ENCODE assay signal across 16 mouse cellular contexts in genomic region chr16:78626803-78627202, GRCm38 (mm10). TPM values are rescaled to one million over a fixed set of nuclear protein-coding genes. Genes with fewer than 3 reads are reported as not detected.
A peak's percentile ranks its signal among the peaks of the same experiment; 100 is the strongest.
DNase-seq lines count a peak whose midpoint lies in the region; ATAC-seq and TF ChIP-seq lines count a peak whose summit lies in the region.
"Had no signal": no experiment of that assay in that cellular context is flagged by ENCODE, and none has a peak within 500 bp of the region (broad histone marks: within the 10 kb centered on the region; RNA-seq: fewer than 3 reads in every experiment).

No protein-coding gene starts in this region.

- H3K36me3 ChIP-seq in hindbrain, postnatal 0 days (ENCODE audit: insufficient read depth, low read length): no peaks in the 10 kb centered on the region
- H3K36me3 ChIP-seq in hindbrain, embryonic 10.5 days: no peaks in the 10 kb centered on the region
- no peaks in the 10 kb centered on the region for H3K36me3 ChIP-seq in midbrain, embryonic 11.5 days (ENCODE audit: control insufficient read depth, insufficient read depth, low read length)
- no peaks in the 10 kb centered on the region for H3K36me3 ChIP-seq in midbrain, embryonic 10.5 days
- no peaks in the 10 kb centered on the region for H3K36me3 ChIP-seq in splenic B cell, adult 2 months (ENCODE audit: control insufficient read depth, insufficient read depth, low read length, poor library complexity, severe bottlenecking)
- H3K36me3 ChIP-seq: embryonic facial prominence, embryonic 12.5 days had no signal

- no peak overlapping the region for H3K4me2 ChIP-seq in hindbrain, postnatal 0 days (ENCODE audit: low read depth, low read length)
- H3K4me2 ChIP-seq in midbrain, embryonic 11.5 days: no peak overlapping the region
- H3K4me2 ChIP-seq: embryonic facial prominence, embryonic 12.5 days had no signal

- 52% methylated on average over 2 of the region's 2 CpGs for WGBS in hindbrain, postnatal 0 days
- WGBS in hindbrain, embryonic 10.5 days: 80% methylated on average over 2 of the region's 2 CpGs
- 76% methylated on average over 2 of the region's 2 CpGs for WGBS in midbrain, embryonic 11.5 days
- WGBS in midbrain, embryonic 10.5 days: 85% methylated on average over 2 of the region's 2 CpGs

- peak; percentile 48 for TF ChIP-seq CTCF in hindbrain, postnatal 0 days (IDR thresholded peaks at IDR 0.05; ENCODE audit: low read depth)

- H3K4me1 ChIP-seq in hindbrain, postnatal 0 days (ENCODE audit: insufficient read depth, low read length): no peaks in the 10 kb centered on the region
- H3K4me1 ChIP-seq in hindbrain, embryonic 10.5 days (replicated peaks): no peaks in the 10 kb centered on the region
- H3K4me1 ChIP-seq in midbrain, embryonic 11.5 days (ENCODE audit: control insufficient read depth, insufficient read depth, low read length): no peaks in the 10 kb centered on the region
- H3K4me1 ChIP-seq in midbrain, embryonic 10.5 days: no peaks in the 10 kb centered on the region
- H3K4me1 ChIP-seq: embryonic facial prominence, embryonic 12.5 days had no signal

- no peaks in the 10 kb centered on the region for H3K27me3 ChIP-seq in hindbrain, postnatal 0 days (ENCODE audit: insufficient read depth, low read length)
- no peaks in the 10 kb centered on the region for H3K27me3 ChIP-seq in hindbrain, embryonic 10.5 days (ENCODE audit: insufficient read depth, poor library complexity, severe bottlenecking)
- H3K27me3 ChIP-seq in midbrain, embryonic 11.5 days (ENCODE audit: control insufficient read depth, insufficient read depth, low read length): no peaks in the 10 kb centered on the region
- no peaks in the 10 kb centered on the region for H3K27me3 ChIP-seq in midbrain, embryonic 10.5 days (ENCODE audit: low read depth, poor library complexity, severe bottlenecking)
- no peaks in the 10 kb centered on the region for H3K27me3 ChIP-seq in splenic B cell, adult 2 months (ENCODE audit: control insufficient read depth, insufficient read depth, low read length, poor library complexity, severe bottlenecking)
- H3K27me3 ChIP-seq: embryonic facial prominence, embryonic 12.5 days had no signal

- H3K9me3 ChIP-seq in hindbrain, postnatal 0 days (ENCODE audit: low read length): no peaks in the 10 kb centered on the region
- H3K9me3 ChIP-seq in hindbrain, embryonic 10.5 days: no peaks in the 10 kb centered on the region
- H3K9me3 ChIP-seq in midbrain, embryonic 11.5 days (ENCODE audit: control insufficient read depth, low read length): no peaks in the 10 kb centered on the region
- no peaks in the 10 kb centered on the region for H3K9me3 ChIP-seq in midbrain, embryonic 10.5 days (replicated peaks)
- H3K9me3 ChIP-seq: embryonic facial prominence, embryonic 12.5 days had no signal

- H3K9ac ChIP-seq in hindbrain, postnatal 0 days (replicated peaks; ENCODE audit: low read length): no peak overlapping the region
- H3K9ac ChIP-seq in midbrain, embryonic 11.5 days (ENCODE audit: low read length): no peak overlapping the region
- H3K9ac ChIP-seq: embryonic facial prominence, embryonic 12.5 days had no signal

- ATAC-seq in hindbrain, postnatal 0 days: no peak
- ATAC-seq in midbrain, embryonic 11.5 days (ENCODE audit: low FRiP score): no peak
- ATAC-seq: forebrain, embryonic 16.5 days had no signal

- H3K4me3 ChIP-seq in hindbrain, postnatal 0 days (ENCODE audit: low read length): no peak overlapping the region
- H3K4me3 ChIP-seq in hindbrain, embryonic 10.5 days: no peak overlapping the region
- H3K4me3 ChIP-seq in midbrain, embryonic 11.5 days (ENCODE audit: low read depth, low read length): no peak overlapping the region
- H3K4me3 ChIP-seq in midbrain, embryonic 10.5 days: no peak overlapping the region
- H3K4me3 ChIP-seq: embryonic facial prominence, embryonic 12.5 days had no signal

- DNase-seq in hindbrain, postnatal 0 days (ENCODE audit: low spot score): peak; percentile 56
- no peak for DNase-seq in hindbrain, embryonic 10.5 days (ENCODE audit: low spot score)
- peak; percentile 71 for DNase-seq in midbrain, embryonic 11.5 days (ENCODE audit: low spot score, missing footprints)
- DNase-seq in midbrain, embryonic 10.5 days (ENCODE audit: low spot score): no peak
- DNase-seq in Muller cell, postnatal 12 days (ENCODE audit: inconsistent ontology term): peak; percentile 42
- peak; percentile 39 for DNase-seq in splenic B cell, adult 2 months (ENCODE audit: low read depth, low spot score)
- no peak for DNase-seq in MN1 (ENCODE audit: low spot score)
- DNase-seq in ovary, postnatal 10 days (ENCODE audit: low spot score): no peak
- DNase-seq: cerebellum, adult 9-10 months; heart, adult 18-20 months; heart, postnatal 4 days; kidney, adult 18-20 months; right cerebral cortex, postnatal 4 days; thymus, adult 2 months had no signal

- no peak overlapping the region for H3K27ac ChIP-seq in hindbrain, postnatal 0 days
- no peak overlapping the region for H3K27ac ChIP-seq in hindbrain, embryonic 10.5 days
- no peak overlapping the region for H3K27ac ChIP-seq in midbrain, embryonic 11.5 days (ENCODE audit: low read depth, low read length)
- H3K27ac ChIP-seq in midbrain, embryonic 10.5 days (replicated peaks): no peak overlapping the region
- H3K27ac ChIP-seq: embryonic facial prominence, embryonic 12.5 days had no signal

RNA-seq across cellular contexts. Expression of gene D16Ertd472e, which starts 50.3 kb away (rescaled TPM):
- total RNA-seq in hindbrain, postnatal 0 days (2014; rRNA removed): 5.1 and 6.3 TPM in 2 replicates
- 6.1 and 6.8 TPM in 2 replicates for polyA plus RNA-seq in hindbrain, postnatal 0 days (2015; fragmentation: Nextera tagmentation; extraction: Ambion mirVana)
- 15.0 and 20.6 TPM in 2 replicates for polyA plus RNA-seq in hindbrain, embryonic 10.5 days (2016; fragmentation: Nextera tagmentation; extraction: Ambion mirVana)
- 17.7 and 19.8 TPM in 2 replicates for polyA plus RNA-seq in midbrain, embryonic 11.5 days (2014; fragmentation: Nextera tagmentation; extraction: Ambion mirVana)
- 19.3 and 21.5 TPM in 2 replicates for polyA plus RNA-seq in midbrain, embryonic 10.5 days (2016; fragmentation: Nextera tagmentation; extraction: Ambion mirVana)

Comparison
In these comparisons a context has a peak if more than half of its experiments do, and no peak if none do; other contexts are left out.
1. DNase-seq: peak in hindbrain, postnatal 0 days (single experiment), midbrain, embryonic 11.5 days (single experiment), Muller cell, postnatal 12 days (single experiment) and splenic B cell, adult 2 months (single experiment); none in hindbrain, embryonic 10.5 days (single experiment), midbrain, embryonic 10.5 days (single experiment), MN1 (single experiment) and ovary, postnatal 10 days (single experiment).